Mouse (Mus musculus) embryonic facial prominence, embryonic 15.5 days (tissue): ENCODE results near the gene Vmn1r16. TPM values are rescaled to one million over a fixed set of nuclear protein-coding genes. Genes with fewer than 3 reads are reported as not detected.
"Not testable (repeated sequence)": the region's sequence is repeated elsewhere in the genome, so short reads cannot be mapped to it uniquely, and the experiment has no call there.

Source experiments
- ATAC-seq: fragments of 200-750 bp; cut with Nextera tagmentation; 2 replicates; pipeline ENCODE4 v1.8.0; 2017; ENCODE audit warnings: low read depth, moderate TSS enrichment; ENCODE audit not compliant: insufficient number of reproducible peaks, low FRiP score, low TSS enrichment
- H3K27ac ChIP-seq: fragments of 300-500 bp; sonication (generic); replicated peaks from 2 replicates; pipeline ENCODE4 v1.5.1; 2015; ENCODE audit warnings: mild to moderate bottlenecking, inconsistent platforms
- H3K27me3 ChIP-seq: fragments of 300-500 bp; sonication (generic); 2 replicates; pipeline ENCODE4 v1.6.1; 2015; ENCODE audit warnings: inconsistent platforms
- H3K36me3 ChIP-seq: fragments of 300-500 bp; sonication (generic); 2 replicates; pipeline ENCODE4 v1.6.1; 2015; ENCODE audit warnings: mild to moderate bottlenecking, inconsistent platforms
- H3K4me1 ChIP-seq: fragments of 300-500 bp; sonication (generic); 2 replicates; pipeline ENCODE4 v1.6.1; 2015; ENCODE audit warnings: inconsistent platforms
- H3K4me2 ChIP-seq: fragments of 300-500 bp; sonication (generic); replicated peaks from 2 replicates; pipeline ENCODE4 v1.6.1; 2015; ENCODE audit warnings: mild to moderate bottlenecking, inconsistent platforms
- H3K4me3 ChIP-seq: fragments of 300-500 bp; sonication (generic); replicated peaks from 2 replicates; pipeline ENCODE4 v1.5.1; 2015; ENCODE audit warnings: mild to moderate bottlenecking, inconsistent platforms
- H3K9ac ChIP-seq: fragments of 300-500 bp; sonication (generic); 2 replicates; pipeline ENCODE4 v1.6.1; 2015; ENCODE audit warnings: inconsistent platforms
- H3K9me3 ChIP-seq: fragments of 300-500 bp; sonication (generic); replicated peaks from 2 replicates; pipeline ENCODE4 v1.6.1; 2016; ENCODE audit warnings: inconsistent platforms
- WGBS: fragments of 180-500 bp; shearing (Covaris S2); methylation state at CpG from one replicate; pipeline ENCODE4 v1.1.7; 2015; 5-methylcytosine and 5-hydroxymethylcytosine counted together
- polyA plus RNA-seq: library from polyadenylated mRNA; unstranded; fragments of >200 nt; fragmentation: Nextera tagmentation; extraction: Ambion mirVana; gene quantifications from 2 replicates; pipeline ENCODE4 v1.2.1, GENCODE M21; 2015

Gene Vmn1r16
- not detected in 2 replicates for polyA plus RNA-seq

DNA sequence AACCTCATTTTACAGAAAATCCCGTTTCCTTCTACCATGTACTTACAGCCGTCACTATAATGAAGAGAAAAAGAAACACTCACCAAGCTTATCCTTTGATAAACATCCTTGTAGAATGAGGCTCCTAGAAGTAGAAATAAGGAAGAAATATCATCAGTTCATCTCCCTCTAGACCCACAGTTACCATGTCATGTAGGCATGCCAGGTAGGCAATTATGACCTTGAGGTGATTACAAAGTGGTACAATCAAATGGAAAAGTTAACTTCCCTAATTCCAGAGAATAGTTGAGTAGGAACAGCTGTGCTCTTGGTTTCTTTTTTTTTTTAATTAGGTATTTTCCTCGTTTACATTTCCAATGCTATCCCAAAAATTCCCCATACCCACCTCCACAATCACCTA, at the start of gene Vmn1r16:
TSS of gene Vmn1r16 (minus strand) at position 101 of the 400 bp plus-strand sequence.
- H3K4me3 ChIP-seq, result no peak within 1 kb of the TSS
- no peaks in the 10 kb centered on the region for H3K4me1 ChIP-seq
- no peaks in the 10 kb centered on the region for H3K9me3 ChIP-seq
- ATAC-seq, result no peak
- H3K36me3 ChIP-seq, result no peaks in the 10 kb centered on the region
- no peak within 1 kb of the TSS for H3K9ac ChIP-seq
- no peak within 1 kb of the TSS for H3K27ac ChIP-seq
- 65% methylated on average over 3 of the region's 3 CpGs for WGBS
- no peak within 1 kb of the TSS for H3K4me2 ChIP-seq
- H3K27me3 ChIP-seq, result no peaks in the 10 kb centered on the region

DNA sequence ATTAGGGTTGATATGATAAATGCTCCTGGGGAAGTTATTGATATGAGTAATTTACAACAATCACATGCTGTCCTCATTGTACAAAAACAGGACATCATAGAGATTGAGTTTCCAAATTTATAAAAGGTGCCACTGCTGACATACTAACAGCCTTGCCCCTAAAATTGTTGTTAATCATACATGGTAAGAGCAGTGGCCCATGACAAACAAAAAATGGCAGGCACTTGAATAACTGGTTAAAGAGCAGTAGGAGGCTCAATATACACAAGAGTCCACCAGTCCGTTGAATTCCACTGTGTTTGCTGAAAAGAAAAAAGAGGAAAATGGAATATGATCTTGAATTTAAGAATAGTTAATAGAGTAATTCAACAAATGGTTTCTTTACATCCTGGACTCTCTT, 38.2 kb upstream of the Vmn1r16 start:
- Histone ChIP-seq H3K27ac (no peak overlapping the region), H3K27me3 (no peaks in the 10 kb centered on the region), H3K9me3 (no peaks in the 10 kb centered on the region), H3K36me3 (no peaks in the 10 kb centered on the region), H3K4me1 (no peaks in the 10 kb centered on the region), H3K4me3 (no peak overlapping the region), H3K9ac (no peak overlapping the region), H3K4me2 (no peak overlapping the region)
- ATAC-seq, result no peak
- WGBS, result 86% methylated on average over 1 of the region's 1 CpGs

GRCm38 (mm10) chr6:57365866-57366265, 36.6 kb upstream of the Vmn1r16 start:
- WGBS, result 90% methylated on average over 1 of the region's 1 CpGs
- not testable (repeated sequence) for H3K27ac ChIP-seq, H3K9ac ChIP-seq, H3K4me2 ChIP-seq, H3K4me1 ChIP-seq, ATAC-seq, H3K36me3 ChIP-seq, H3K9me3 ChIP-seq, H3K27me3 ChIP-seq, H3K4me3 ChIP-seq

DNA sequence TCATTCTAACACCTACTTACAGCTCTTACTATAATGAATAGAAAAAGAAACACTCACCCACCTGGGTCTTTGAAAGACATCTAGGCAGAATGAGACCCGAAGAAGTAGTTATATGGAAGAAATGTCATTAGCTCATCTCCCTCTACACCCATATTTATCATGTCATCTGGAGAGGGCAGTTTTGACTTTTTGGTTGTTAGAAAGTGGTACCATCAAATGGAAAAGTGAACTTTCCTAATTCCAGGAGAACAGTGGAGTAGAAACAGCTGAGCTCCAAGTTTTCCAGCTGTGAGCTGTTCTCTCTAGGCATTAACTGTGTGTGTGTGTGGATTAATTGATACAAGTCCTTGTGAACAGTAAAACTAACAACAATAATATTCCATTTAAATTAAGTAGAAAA, 34.3 kb upstream of the Vmn1r16 start, which contains the start of gene Vmn1r17:
TSS of gene Vmn1r17 (minus strand) at position 101 of the 400 bp plus-strand sequence.
- H3K27ac ChIP-seq, result no peak within 1 kb of the TSS
- H3K9ac ChIP-seq, result no peak within 1 kb of the TSS
- no peaks in the 10 kb centered on the region for H3K27me3 ChIP-seq
- no peaks in the 10 kb centered on the region for H3K4me1 ChIP-seq
- no peaks in the 10 kb centered on the region for H3K9me3 ChIP-seq
- no peak for ATAC-seq
- H3K36me3 ChIP-seq, result no peaks in the 10 kb centered on the region
- H3K4me3 ChIP-seq, result no peak within 1 kb of the TSS
- 88% methylated on average over 1 of the region's 1 CpGs for WGBS
- H3K4me2 ChIP-seq, result no peak within 1 kb of the TSS

DNA sequence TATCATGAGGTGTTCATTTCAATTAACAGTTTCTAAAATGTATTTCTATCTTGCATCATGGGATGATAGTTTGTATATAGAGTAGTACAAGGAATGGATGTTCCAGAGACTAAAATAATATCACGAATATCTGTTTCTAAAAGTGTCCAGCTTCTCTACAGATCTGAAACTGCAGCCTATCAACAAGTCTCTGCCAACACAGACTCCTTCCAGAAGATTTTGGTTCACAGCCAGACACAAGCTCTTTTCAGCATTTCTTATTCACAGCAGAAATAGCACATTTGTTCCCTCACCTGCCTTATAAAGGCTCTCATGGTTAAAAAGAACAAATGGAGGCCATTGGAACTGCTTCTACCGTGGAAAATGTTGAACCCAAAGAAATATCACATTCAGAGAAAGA, 27.6 kb upstream of the Vmn1r16 start:
- 72% methylated on average over 2 of the region's 2 CpGs for WGBS
- H3K9ac ChIP-seq, result no peak overlapping the region
- H3K4me1 ChIP-seq, result no peaks in the 10 kb centered on the region
- no peak overlapping the region for H3K27ac ChIP-seq
- H3K27me3 ChIP-seq, result no peaks in the 10 kb centered on the region
- no peaks in the 10 kb centered on the region for H3K36me3 ChIP-seq
- H3K4me2 ChIP-seq, result no peak overlapping the region
- H3K9me3 ChIP-seq, result no peaks in the 10 kb centered on the region
- no peak for ATAC-seq
- no peak overlapping the region for H3K4me3 ChIP-seq

GRCm38 (mm10) chr6:57326176-57326575, 3.1 kb downstream of the Vmn1r16 start:
- Histone ChIP-seq H3K27ac (no peak overlapping the region), H3K27me3 (no peaks in the 10 kb centered on the region), H3K9me3 (no peaks in the 10 kb centered on the region), H3K4me2 (no peak overlapping the region), H3K4me1 (no peaks in the 10 kb centered on the region), H3K36me3 (no peaks in the 10 kb centered on the region), H3K4me3 (no peak overlapping the region), H3K9ac (no peak overlapping the region)
- no peak for ATAC-seq

- Histone ChIP-seq H3K27ac (no peak overlapping the region), H3K36me3 (no peaks in the 10 kb centered on the region), H3K9me3 (no peaks in the 10 kb centered on the region), H3K4me1 (no peaks in the 10 kb centered on the region), H3K4me3 (no peak overlapping the region), H3K4me2 (no peak overlapping the region), H3K9ac (no peak overlapping the region), H3K27me3 (no peaks in the 10 kb centered on the region)
- no peak for ATAC-seq
Observed at GRCm38 (mm10) chr6:57278952-57279351, 50.3 kb downstream of the Vmn1r16 start.

DNA sequence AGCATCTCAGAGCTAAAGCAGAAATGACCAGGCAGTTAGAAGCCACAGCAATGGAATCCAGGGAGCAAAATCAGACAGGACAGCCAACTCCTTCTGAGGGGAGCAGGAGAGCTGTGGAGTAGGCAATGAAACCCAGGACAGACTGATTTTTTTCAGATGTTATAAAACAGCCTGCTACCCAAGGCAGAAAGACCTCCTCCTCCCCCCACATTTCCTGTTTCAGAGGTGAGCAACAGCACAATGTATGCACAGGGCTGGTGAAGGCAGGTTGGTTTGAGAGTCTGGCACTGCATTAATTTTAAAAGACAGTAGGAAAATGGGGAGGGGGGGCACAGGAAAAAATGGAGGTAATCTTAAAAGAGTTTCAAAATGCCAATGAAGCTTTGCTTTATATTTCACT, 56.8 kb downstream of the Vmn1r16 start:
- Histone ChIP-seq H3K9me3 (no peaks in the 10 kb centered on the region), H3K4me2 (no peak overlapping the region), H3K9ac (no peak overlapping the region), H3K36me3 (no peaks in the 10 kb centered on the region), H3K27me3 (no peaks in the 10 kb centered on the region), H3K27ac (no peak overlapping the region), H3K4me1 (no peaks in the 10 kb centered on the region), H3K4me3 (no peak overlapping the region)
- ATAC-seq, result no peak

DNA sequence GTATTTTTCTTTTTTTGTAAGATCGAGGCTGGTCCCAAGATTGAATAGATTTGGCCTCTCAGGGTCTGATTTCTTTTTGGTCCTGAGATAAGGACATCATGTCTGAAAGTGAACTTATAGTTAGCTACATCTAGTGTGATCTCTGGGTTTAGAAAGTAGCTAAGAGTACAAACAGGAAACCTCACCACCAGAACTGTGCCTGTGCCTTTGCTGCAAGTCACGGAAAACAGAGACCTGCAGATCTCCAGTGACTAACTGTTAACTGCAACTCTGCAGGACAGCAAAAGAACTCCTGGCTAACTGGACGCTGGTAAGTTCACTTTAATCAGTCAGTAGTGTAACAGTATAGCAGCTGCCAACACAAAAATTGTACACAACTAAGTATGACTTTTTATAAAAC, 57.4 kb downstream of the Vmn1r16 start:
- no peak overlapping the region for H3K4me3 ChIP-seq
- H3K27me3 ChIP-seq, result no peaks in the 10 kb centered on the region
- H3K4me1 ChIP-seq, result no peaks in the 10 kb centered on the region
- 62% methylated on average over 3 of the region's 3 CpGs for WGBS
- no peak overlapping the region for H3K9ac ChIP-seq
- no peak for ATAC-seq
- no peaks in the 10 kb centered on the region for H3K9me3 ChIP-seq
- H3K36me3 ChIP-seq, result no peaks in the 10 kb centered on the region
- H3K27ac ChIP-seq, result no peak overlapping the region
- no peak overlapping the region for H3K4me2 ChIP-seq

Other genes starting within 250 kb of the Vmn1r16 start
- not detected in 2 replicates for gene Vmn1r10, start 220.0 kb downstream of the Vmn1r16 start, polyA plus RNA-seq
- not detected in 2 replicates for gene Vmn1r11, start 196.0 kb downstream of the Vmn1r16 start, polyA plus RNA-seq
- gene Vmn1r12, start 172.6 kb downstream of the Vmn1r16 start, polyA plus RNA-seq, result not detected in 2 replicates
- gene Vmn1r13, start 126.2 kb downstream of the Vmn1r16 start, polyA plus RNA-seq, result not detected in 2 replicates
- gene Vmn1r14, start 97.8 kb downstream of the Vmn1r16 start, polyA plus RNA-seq, result 0.12 TPM in 1 of 2 replicates, not detected in the other
- gene Vmn1r15, start 71.5 kb downstream of the Vmn1r16 start, polyA plus RNA-seq, result not detected in 2 replicates
- gene Vmn1r17, start 34.2 kb upstream of the Vmn1r16 start, polyA plus RNA-seq, result not detected in 2 replicates
- gene Vmn1r18, start 66.3 kb upstream of the Vmn1r16 start, polyA plus RNA-seq, result not detected in 2 replicates
- gene Vmn1r19, start 74.3 kb upstream of the Vmn1r16 start, polyA plus RNA-seq, result not detected in 2 replicates
- gene Vmn1r20, start 99.4 kb upstream of the Vmn1r16 start, polyA plus RNA-seq, result 0.20 TPM in 1 of 2 replicates, not detected in the other
- 3.6 and 5.0 TPM in 2 replicates for gene Ppm1k, start 206.0 kb upstream of the Vmn1r16 start, polyA plus RNA-seq